Mouse (Mus musculus): ENCODE measurements around the gene Tbx19. TPM values are rescaled to one million over a fixed set of nuclear protein-coding genes. Genes with fewer than 3 reads are reported as not detected.

The Tbx19 gene
- polyA plus RNA-seq, 1 experiment from 2014 or later, result not detected

GRCm38 (mm10) chr1:165193426-165193825 lies 32.9 kb upstream of the Tbx19 start:
- no peaks in the 10 kb centered on the region for H3K9me3 ChIP-seq
- 0 out of 2 replicates have a peak, but pooled peaks cover 6% of the 10 kb centered on the region for H3K4me1 ChIP-seq
- H3K36me3 ChIP-seq, result no peaks in the 10 kb centered on the region
- 11% methylated on average over 7 of the region's 7 CpGs for WGBS
- peak overlapping the region; percentile 56; the same call in 1 of the 2 replicates for H3K9ac ChIP-seq
- no peak for ATAC-seq (ENCODE audit: insufficient number of reproducible peaks, low FRiP score, low TSS enrichment, low read depth)
- H3K27me3 ChIP-seq, result no peaks in the 10 kb centered on the region
- peak overlapping the region; percentile 79 for H3K4me3 ChIP-seq
- H3K27ac ChIP-seq, result peak overlapping the region; percentile 86
- H3K4me2 ChIP-seq, result peak overlapping the region; percentile 90

GRCm38 (mm10) chr1:165192714-165193264 lies 32.2 kb upstream of the Tbx19 start:
- H3K27me3 ChIP-seq, result no peaks in the 10 kb centered on the region
- H3K4me1 ChIP-seq, result 0 out of 2 replicates have a peak, but pooled peaks cover 6% of the 10 kb centered on the region
- no peak for ATAC-seq (ENCODE audit: insufficient number of reproducible peaks, low FRiP score, low TSS enrichment, low read depth)
- no peak overlapping the region; the same call in 1 of the 2 replicates for H3K9ac ChIP-seq
- peak overlapping the region; percentile 89; the same call in 1 of the 2 replicates for H3K27ac ChIP-seq
- peak overlapping the region; percentile 79 for H3K4me3 ChIP-seq
- H3K4me2 ChIP-seq, result peak overlapping the region; percentile 90
- no peaks in the 10 kb centered on the region for H3K9me3 ChIP-seq
- WGBS, result 57% methylated on average over 10 of the region's 10 CpGs
- H3K36me3 ChIP-seq, result no peaks in the 10 kb centered on the region

- no peak overlapping the region; the same call in 1 of the 2 replicates for H3K4me2 ChIP-seq
- peaks cover 5% of the 10 kb centered on the region for H3K36me3 ChIP-seq
- 55% methylated on average over 4 of the region's 4 CpGs for WGBS
- no peak for ATAC-seq (ENCODE audit: insufficient number of reproducible peaks, low FRiP score, low TSS enrichment, low read depth)
- H3K4me1 ChIP-seq, result 0 out of 2 replicates have a peak, but pooled peaks cover 6% of the 10 kb centered on the region
- no peaks in the 10 kb centered on the region for H3K9me3 ChIP-seq
- no peaks in the 10 kb centered on the region for H3K27me3 ChIP-seq
- H3K27ac ChIP-seq, result peak overlapping the region; percentile 89
- peak overlapping the region; percentile 10; the same call in 1 of the 2 replicates for H3K4me3 ChIP-seq
- H3K9ac ChIP-seq, result no peak overlapping the region
These were observed 31.5 kb upstream of the Tbx19 start for GRCm38 (mm10) chr1:165192102-165192501.

- Histone ChIP-seq H3K4me1 (0 out of 2 replicates have a peak, but pooled peaks cover 6% of the 10 kb centered on the region), H3K27ac (peak overlapping the region; percentile 89), H3K9me3 (no peaks in the 10 kb centered on the region), H3K4me3 (peak overlapping the region; percentile 10), H3K4me2 (peak overlapping the region; percentile 22; the same call in 1 of the 2 replicates), H3K36me3 (peaks cover 7% of the 10 kb centered on the region), H3K27me3 (no peaks in the 10 kb centered on the region), H3K9ac (no peak overlapping the region)
- ATAC-seq (ENCODE audit: insufficient number of reproducible peaks, low FRiP score, low TSS enrichment, low read depth), result no peak
- 66% methylated on average over 13 of the region's 13 CpGs for WGBS
These were observed 31.0 kb upstream of the Tbx19 start for GRCm38 (mm10) chr1:165191611-165192010.

GRCm38 (mm10) chr1:165190571-165191273 lies 30.1 kb upstream of the Tbx19 start:
- no peaks in the 10 kb centered on the region for H3K27me3 ChIP-seq
- 0 out of 2 replicates have a peak, but pooled peaks cover 6% of the 10 kb centered on the region for H3K4me1 ChIP-seq
- no peak for ATAC-seq (ENCODE audit: insufficient number of reproducible peaks, low FRiP score, low TSS enrichment, low read depth)
- 83% methylated on average over 10 of the region's 10 CpGs for WGBS
- H3K27ac ChIP-seq, result peak overlapping the region; percentile 89
- no peaks in the 10 kb centered on the region for H3K9me3 ChIP-seq
- H3K4me3 ChIP-seq, result no peak overlapping the region
- H3K9ac ChIP-seq, result no peak overlapping the region
- peaks cover 7% of the 10 kb centered on the region for H3K36me3 ChIP-seq
- H3K4me2 ChIP-seq, result 0 out of 2 replicates have a peak overlapping the region, but pooled peaks have one; percentile 22

GRCm38 (mm10) chr1:165190068-165190467 lies 29.5 kb upstream of the Tbx19 start:
- Histone ChIP-seq H3K27ac (no peak overlapping the region), H3K4me1 (0 out of 2 replicates have a peak, but pooled peaks cover 6% of the 10 kb centered on the region), H3K9ac (no peak overlapping the region), H3K4me3 (no peak overlapping the region), H3K36me3 (peaks cover 7% of the 10 kb centered on the region), H3K9me3 (no peaks in the 10 kb centered on the region), H3K4me2 (no peak overlapping the region), H3K27me3 (no peaks in the 10 kb centered on the region)
- no peak for ATAC-seq (ENCODE audit: insufficient number of reproducible peaks, low FRiP score, low TSS enrichment, low read depth)
- 73% methylated on average over 6 of the region's 6 CpGs for WGBS

- H3K27ac ChIP-seq, result no peak overlapping the region
- WGBS, result 71% methylated on average over 10 of the region's 10 CpGs
- H3K36me3 ChIP-seq, result peaks cover 11% of the 10 kb centered on the region
- H3K4me3 ChIP-seq, result no peak overlapping the region
- H3K4me1 ChIP-seq, result 0 out of 2 replicates have a peak, but pooled peaks cover 6% of the 10 kb centered on the region
- H3K4me2 ChIP-seq, result no peak overlapping the region
- H3K9me3 ChIP-seq, result no peaks in the 10 kb centered on the region
- no peaks in the 10 kb centered on the region for H3K27me3 ChIP-seq
- no peak overlapping the region for H3K9ac ChIP-seq
- ATAC-seq (ENCODE audit: insufficient number of reproducible peaks, low FRiP score, low TSS enrichment, low read depth), result no peak
These were observed 28.4 kb upstream of the Tbx19 start for GRCm38 (mm10) chr1:165188806-165189580.

GRCm38 (mm10) chr1:165187357-165187756 lies 26.8 kb upstream of the Tbx19 start:
- Histone ChIP-seq H3K36me3 (peaks cover 26% of the 10 kb centered on the region), H3K4me2 (no peak overlapping the region)
- 77% methylated on average over 5 of the region's 5 CpGs for WGBS

GRCm38 (mm10) chr1:165186491-165186890 lies 25.9 kb upstream of the Tbx19 start:
- Histone ChIP-seq H3K4me2 (no peak overlapping the region), H3K36me3 (peaks cover 30% of the 10 kb centered on the region), H3K4me1 (0 out of 2 replicates have a peak, but pooled peaks cover 5% of the 10 kb centered on the region), H3K9me3 (no peaks in the 10 kb centered on the region), H3K27ac (no peak overlapping the region), H3K4me3 (no peak overlapping the region), H3K9ac (no peak overlapping the region), H3K27me3 (no peaks in the 10 kb centered on the region)
- WGBS, result 92% methylated on average over 12 of the region's 12 CpGs
- ATAC-seq (ENCODE audit: insufficient number of reproducible peaks, low FRiP score, low TSS enrichment, low read depth), result no peak

More at GRCm38 (mm10) chr1:165187357-165187756, 26.8 kb upstream of the Tbx19 start:
- ATAC-seq (ENCODE audit: insufficient number of reproducible peaks, low FRiP score, low TSS enrichment, low read depth), result no peak
- Histone ChIP-seq H3K27ac (no peak overlapping the region), H3K27me3 (no peaks in the 10 kb centered on the region), H3K9ac (no peak overlapping the region), H3K4me3 (no peak overlapping the region), H3K9me3 (no peaks in the 10 kb centered on the region), H3K4me1 (0 out of 2 replicates have a peak, but pooled peaks cover 5% of the 10 kb centered on the region)

GRCm38 (mm10) chr1:165185116-165185515 lies 24.5 kb upstream of the Tbx19 start:
- Histone ChIP-seq H3K4me1 (0 out of 2 replicates have a peak, but pooled peaks cover 5% of the 10 kb centered on the region), H3K36me3 (peaks cover 30% of the 10 kb centered on the region), H3K9me3 (no peaks in the 10 kb centered on the region), H3K27ac (no peak overlapping the region), H3K4me3 (no peak overlapping the region), H3K4me2 (no peak overlapping the region), H3K9ac (no peak overlapping the region), H3K27me3 (no peaks in the 10 kb centered on the region)
- no peak for ATAC-seq (ENCODE audit: insufficient number of reproducible peaks, low FRiP score, low TSS enrichment, low read depth)
- WGBS, result 66% methylated on average over 7 of the region's 7 CpGs

- H3K4me2 ChIP-seq, result no peak overlapping the region
- no peak for ATAC-seq (ENCODE audit: insufficient number of reproducible peaks, low FRiP score, low TSS enrichment, low read depth)
- no peak overlapping the region for H3K4me3 ChIP-seq
- H3K9ac ChIP-seq, result no peak overlapping the region
- 0 out of 2 replicates have a peak, but pooled peaks cover 4% of the 10 kb centered on the region for H3K4me1 ChIP-seq
- H3K27me3 ChIP-seq, result no peaks in the 10 kb centered on the region
- 81% methylated on average over 3 of the region's 3 CpGs for WGBS
- H3K27ac ChIP-seq, result no peak overlapping the region
- H3K36me3 ChIP-seq, result peaks cover 32% of the 10 kb centered on the region
- no peaks in the 10 kb centered on the region for H3K9me3 ChIP-seq
These were observed 23.6 kb upstream of the Tbx19 start for GRCm38 (mm10) chr1:165184178-165184577.

Measured in limb, embryonic 15.5 days (tissue).